Mouse (Mus musculus) midbrain, embryonic 12.5 days (tissue): ENCODE data around the gene Krtap7-1. TPM values are rescaled to one million over a fixed set of nuclear protein-coding genes. Genes with fewer than 3 reads are reported as not detected.
A peak's percentile ranks its signal among the peaks of the same experiment; 100 is the strongest.

Experiments used
- ATAC-seq: fragments of 200-750 bp; cut with Nextera tagmentation; 2 replicates; pipeline ENCODE4 v1.8.0; 2017; ENCODE audit warnings: low read depth, moderate TSS enrichment, moderate library complexity; ENCODE audit not compliant: low FRiP score
- H3K27ac ChIP-seq: fragments of 300-500 bp; sonication (generic); replicated peaks from 2 replicates; pipeline ENCODE4 v1.5.1; 2016; ENCODE audit warnings: mild to moderate bottlenecking
- H3K27me3 ChIP-seq: fragments of 300-500 bp; sonication (generic); 2 replicates; pipeline ENCODE4 v1.6.1; 2016; ENCODE audit warnings: mild to moderate bottlenecking
- H3K36me3 ChIP-seq: fragments of 300-500 bp; sonication (generic); 2 replicates; pipeline ENCODE4 v1.6.1; 2016
- H3K4me1 ChIP-seq: fragments of 300-500 bp; sonication (generic); 2 replicates; pipeline ENCODE4 v1.6.1; 2016
- H3K4me2 ChIP-seq: fragments of 300-500 bp; sonication (generic); replicated peaks from 2 replicates; pipeline ENCODE4 v1.6.1; 2016; ENCODE audit warnings: mild to moderate bottlenecking, moderate library complexity
- H3K4me3 ChIP-seq: fragments of 300-500 bp; sonication (generic); 2 replicates; pipeline ENCODE4 v1.5.1; 2016; ENCODE audit warnings: mild to moderate bottlenecking
- H3K9ac ChIP-seq: fragments of 300-500 bp; sonication (generic); replicated peaks from 2 replicates; pipeline ENCODE4 v1.6.1; 2016; ENCODE audit warnings: mild to moderate bottlenecking, moderate library complexity
- H3K9me3 ChIP-seq: fragments of 300-500 bp; sonication (generic); 2 replicates; pipeline ENCODE4 v1.6.1; 2016; ENCODE audit warnings: mild to moderate bottlenecking
- WGBS: fragments of 180-500 bp; shearing (Covaris S2); methylation state at CpG from one replicate; pipeline ENCODE4 v1.1.7; 2016; 5-methylcytosine and 5-hydroxymethylcytosine counted together
- polyA plus RNA-seq: library from polyadenylated mRNA; unstranded; fragments of >200 nt; fragmentation: Nextera tagmentation; extraction: Ambion mirVana; gene quantifications from 2 replicates; pipeline ENCODE4 v1.2.1, GENCODE M21; 2016

Gene Krtap7-1
- not detected in 2 replicates for polyA plus RNA-seq

DNA sequence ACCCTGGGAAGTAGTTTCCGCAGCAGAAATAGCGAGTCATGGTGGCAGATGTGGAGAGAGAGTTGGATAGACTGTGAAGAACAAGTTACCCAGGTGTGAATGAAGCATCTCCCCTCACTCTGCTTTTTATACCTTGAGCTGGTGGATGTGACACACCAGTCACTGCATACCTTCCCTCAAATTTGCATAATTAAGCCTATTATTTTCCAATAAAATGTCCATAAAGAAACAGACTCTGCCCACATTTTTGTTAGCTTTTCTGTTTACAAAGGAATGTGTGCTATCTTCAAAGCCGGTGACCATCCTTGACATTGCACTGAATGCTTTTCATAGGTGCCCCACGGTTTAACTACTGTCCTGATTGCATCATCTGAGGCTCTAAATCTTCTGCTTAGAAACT lies at the start of gene Krtap7-1:
Krtap7-1 (minus strand) TSS at position 101 of the 400 bp plus-strand sequence.
- whole genome bisulfite sequencing = 88% methylated on average over 4 of the region's 4 CpGs
- Histone ChIP-seq H3K36me3 (no peaks in the 10 kb centered on the region), H3K9me3 (no peaks in the 10 kb centered on the region), H3K27me3 (no peaks in the 10 kb centered on the region), H3K27ac (no peak within 1 kb of the TSS), H3K4me1 (no peaks in the 10 kb centered on the region), H3K4me2 (no peak within 1 kb of the TSS), H3K9ac (no peak within 1 kb of the TSS), H3K4me3 (no peak within 1 kb of the TSS)
- ATAC-seq = no peak

DNA sequence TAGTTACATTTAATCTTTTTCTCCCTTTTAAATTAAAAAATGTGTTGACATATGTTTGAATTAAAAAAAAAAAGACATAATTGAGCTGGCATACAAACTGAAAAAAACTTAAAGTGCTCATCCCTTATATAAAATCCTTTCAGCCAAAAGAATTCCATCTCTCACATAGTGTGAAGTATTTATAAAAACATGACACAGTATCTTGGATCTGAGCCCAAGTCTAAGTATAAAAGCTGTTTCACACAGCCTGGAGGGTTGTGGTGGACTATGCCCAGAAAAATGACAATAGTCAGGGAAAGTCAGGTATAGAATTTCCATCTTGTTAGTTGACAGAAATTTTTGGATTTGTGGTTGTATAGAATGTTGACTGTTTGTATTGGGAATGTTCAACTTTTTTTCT lies 42.2 kb upstream of the Krtap7-1 start:
- no peaks in the 10 kb centered on the region for H3K36me3 ChIP-seq
- no peak overlapping the region for H3K9ac ChIP-seq
- no peak overlapping the region for H3K27ac ChIP-seq
- ATAC-seq = no peak
- no peak overlapping the region for H3K4me3 ChIP-seq
- H3K27me3 ChIP-seq = no peaks in the 10 kb centered on the region
- no peak overlapping the region for H3K4me2 ChIP-seq
- no peaks in the 10 kb centered on the region for H3K9me3 ChIP-seq
- no peaks in the 10 kb centered on the region for H3K4me1 ChIP-seq

DNA sequence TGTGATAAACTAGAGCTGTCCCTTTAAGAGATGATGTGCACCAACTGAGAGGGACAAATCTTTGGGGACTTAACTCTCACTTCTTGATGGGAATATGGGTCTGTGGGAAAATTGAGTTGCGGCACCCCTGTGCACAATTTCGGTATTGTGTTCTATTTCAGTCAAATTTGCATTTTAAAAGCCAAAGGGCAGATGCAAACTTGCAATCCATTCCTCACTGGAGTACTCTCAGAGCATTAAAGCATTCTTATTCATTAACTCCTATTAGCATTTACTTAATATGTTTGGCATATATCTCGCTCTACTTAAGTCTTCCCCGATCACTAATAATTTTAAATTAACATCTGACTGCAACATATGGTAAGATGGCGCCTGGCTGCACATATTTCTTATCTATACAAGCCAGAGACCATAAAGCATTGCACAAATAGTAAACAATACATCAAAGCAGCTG lies 29.9 kb upstream of the Krtap7-1 start:
- no peak overlapping the region for H3K9ac ChIP-seq
- ATAC-seq = peak; percentile 67
- no peaks in the 10 kb centered on the region for H3K36me3 ChIP-seq
- H3K4me2 ChIP-seq = no peak overlapping the region
- no peak overlapping the region for H3K27ac ChIP-seq
- H3K27me3 ChIP-seq = no peaks in the 10 kb centered on the region
- H3K4me3 ChIP-seq = no peak overlapping the region
- no peaks in the 10 kb centered on the region for H3K4me1 ChIP-seq
- H3K9me3 ChIP-seq = 0 out of 2 replicates have a peak, but pooled peaks cover 3% of the 10 kb centered on the region
- 46% methylated on average over 5 of the region's 5 CpGs for WGBS

DNA sequence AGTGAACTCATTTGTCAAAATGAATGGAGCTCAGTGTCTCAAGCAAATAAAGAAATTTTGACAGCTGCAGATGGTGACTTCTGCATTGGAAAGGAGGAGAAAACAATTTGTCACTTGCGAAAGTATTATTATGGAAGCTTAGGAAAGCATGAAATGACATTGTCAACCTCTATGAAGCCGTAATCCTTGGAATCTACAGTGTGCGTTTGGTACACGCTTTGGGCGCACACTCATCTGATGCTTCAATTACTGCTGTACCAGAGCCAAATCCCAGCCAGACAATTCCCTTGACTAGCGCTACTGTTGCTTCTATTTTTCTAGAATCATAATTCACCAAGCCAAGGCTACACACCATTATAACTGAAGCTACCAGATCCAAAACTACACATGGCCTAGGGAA lies 29.2 kb upstream of the Krtap7-1 start:
- Histone ChIP-seq H3K9ac (no peak overlapping the region), H3K9me3 (0 out of 2 replicates have a peak, but pooled peaks cover 3% of the 10 kb centered on the region), H3K4me2 (no peak overlapping the region), H3K4me1 (no peaks in the 10 kb centered on the region), H3K4me3 (no peak overlapping the region), H3K36me3 (no peaks in the 10 kb centered on the region), H3K27me3 (no peaks in the 10 kb centered on the region), H3K27ac (no peak overlapping the region)
- ATAC-seq = no peak
- 90% methylated on average over 6 of the region's 6 CpGs for WGBS

DNA sequence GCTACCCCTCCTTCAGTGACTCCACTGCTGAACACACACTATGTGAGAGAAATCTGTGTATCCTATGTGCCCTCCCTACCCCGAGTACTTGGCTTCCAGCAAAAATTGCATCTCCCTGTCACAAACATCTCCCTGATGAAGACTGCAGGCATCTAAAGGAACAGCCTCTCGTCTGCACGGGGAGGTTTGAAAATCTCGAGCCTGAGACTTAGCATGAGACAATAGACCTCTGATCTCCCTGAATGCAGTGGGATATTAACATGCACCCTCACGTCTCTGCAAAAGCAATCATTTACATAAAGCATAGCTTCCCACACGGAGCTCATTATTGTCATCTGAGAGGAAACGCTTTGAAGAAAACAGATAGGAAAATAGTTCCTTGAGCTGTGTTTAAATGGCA lies 22.4 kb upstream of the Krtap7-1 start:
- 0 out of 2 replicates have a peak, but pooled peaks cover 3% of the 10 kb centered on the region for H3K27me3 ChIP-seq
- ATAC-seq = peak; percentile 89
- peak overlapping the region; percentile 32 for H3K4me2 ChIP-seq
- peaks cover 34% of the 10 kb centered on the region for H3K4me1 ChIP-seq
- no peaks in the 10 kb centered on the region for H3K9me3 ChIP-seq
- 14% methylated on average over 7 of the region's 7 CpGs for WGBS
- peak overlapping the region; percentile 69 for H3K27ac ChIP-seq
- no peaks in the 10 kb centered on the region for H3K36me3 ChIP-seq
- H3K4me3 ChIP-seq = no peak overlapping the region
- H3K9ac ChIP-seq = no peak overlapping the region

DNA sequence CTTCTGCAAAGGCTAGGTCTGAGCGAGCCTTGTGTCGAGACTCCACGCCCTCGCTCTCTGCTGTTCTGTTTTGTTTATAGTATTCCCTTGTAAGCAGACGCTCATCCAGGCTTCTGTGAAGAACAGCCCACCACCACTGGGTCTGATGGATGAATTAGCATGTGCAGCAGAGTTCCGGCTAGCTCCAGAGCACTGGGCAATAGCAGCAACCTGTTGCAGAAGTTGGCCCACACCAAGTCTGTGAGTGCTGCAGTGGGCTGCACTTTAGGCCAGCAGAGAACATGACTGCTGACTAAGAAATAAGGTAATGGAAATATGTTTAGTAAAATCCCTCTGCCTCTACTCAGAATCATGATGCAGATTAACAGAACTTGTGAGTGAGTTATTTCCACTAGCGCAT lies 21.7 kb upstream of the Krtap7-1 start:
- Histone ChIP-seq H3K36me3 (no peaks in the 10 kb centered on the region), H3K4me3 (no peak overlapping the region), H3K4me1 (peaks cover 34% of the 10 kb centered on the region), H3K27me3 (0 out of 2 replicates have a peak, but pooled peaks cover 3% of the 10 kb centered on the region), H3K9me3 (0 out of 2 replicates have a peak, but pooled peaks cover under 1% of the 10 kb centered on the region), H3K9ac (no peak overlapping the region), H3K27ac (peak overlapping the region; percentile 69), H3K4me2 (peak overlapping the region; percentile 11; the same call in 1 of the 2 replicates)
- WGBS = 41% methylated on average over 7 of the region's 7 CpGs
- ATAC-seq = peak; percentile 61

DNA sequence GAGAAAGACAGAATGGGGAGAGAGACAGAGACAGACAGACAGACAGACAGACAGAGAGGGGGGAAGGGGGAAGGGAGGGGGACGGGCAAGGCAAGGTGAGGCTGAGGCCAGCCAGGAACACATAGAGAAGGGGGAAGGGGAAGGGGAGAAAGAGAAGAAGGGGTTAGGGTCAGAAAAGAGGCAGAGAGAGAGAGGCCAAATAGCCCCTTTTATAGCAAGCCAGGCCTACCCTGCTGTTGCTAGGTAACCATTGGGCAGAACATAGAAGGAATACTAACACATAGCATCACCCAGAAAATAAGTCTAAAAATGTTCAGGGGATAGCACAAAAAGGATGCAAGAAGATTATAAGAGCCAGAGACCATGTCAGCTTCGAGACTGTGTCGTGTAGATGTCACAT lies 20.3 kb upstream of the Krtap7-1 start:
- H3K4me3 ChIP-seq = no peak overlapping the region
- peaks cover 34% of the 10 kb centered on the region for H3K4me1 ChIP-seq
- no peak for ATAC-seq
- H3K9me3 ChIP-seq = 0 out of 2 replicates have a peak, but pooled peaks cover 3% of the 10 kb centered on the region
- no peaks in the 10 kb centered on the region for H3K36me3 ChIP-seq
- H3K4me2 ChIP-seq = no peak overlapping the region
- WGBS = 28% methylated on average over 3 of the region's 3 CpGs
- H3K27ac ChIP-seq = no peak overlapping the region
- no peak overlapping the region for H3K9ac ChIP-seq
- H3K27me3 ChIP-seq = 0 out of 2 replicates have a peak, but pooled peaks cover 3% of the 10 kb centered on the region

DNA sequence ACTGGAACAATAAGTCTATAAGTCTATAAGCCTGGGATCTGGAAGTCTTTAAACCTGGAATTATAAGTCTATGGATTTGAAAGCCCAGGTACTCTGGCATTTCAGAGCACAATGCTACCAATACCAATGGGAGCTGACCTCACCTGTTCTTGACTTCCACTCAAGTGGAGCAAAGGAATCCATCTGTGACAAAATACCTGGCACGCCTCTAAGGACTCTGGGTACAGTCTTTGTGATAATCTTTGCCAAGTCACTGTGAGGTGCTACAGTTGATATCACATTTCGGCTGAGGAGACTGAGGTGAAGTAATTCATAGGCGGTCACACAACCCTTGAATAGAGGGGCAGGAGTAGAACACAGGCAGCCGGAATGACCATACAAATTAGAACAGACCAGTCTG lies 12.9 kb upstream of the Krtap7-1 start:
- Histone ChIP-seq H3K9me3 (0 out of 2 replicates have a peak, but pooled peaks cover 3% of the 10 kb centered on the region), H3K4me2 (no peak overlapping the region), H3K4me3 (no peak overlapping the region), H3K27me3 (no peaks in the 10 kb centered on the region), H3K4me1 (no peaks in the 10 kb centered on the region), H3K9ac (no peak overlapping the region), H3K27ac (no peak overlapping the region), H3K36me3 (no peaks in the 10 kb centered on the region)
- ATAC-seq = no peak
- WGBS = 89% methylated on average over 4 of the region's 4 CpGs

DNA sequence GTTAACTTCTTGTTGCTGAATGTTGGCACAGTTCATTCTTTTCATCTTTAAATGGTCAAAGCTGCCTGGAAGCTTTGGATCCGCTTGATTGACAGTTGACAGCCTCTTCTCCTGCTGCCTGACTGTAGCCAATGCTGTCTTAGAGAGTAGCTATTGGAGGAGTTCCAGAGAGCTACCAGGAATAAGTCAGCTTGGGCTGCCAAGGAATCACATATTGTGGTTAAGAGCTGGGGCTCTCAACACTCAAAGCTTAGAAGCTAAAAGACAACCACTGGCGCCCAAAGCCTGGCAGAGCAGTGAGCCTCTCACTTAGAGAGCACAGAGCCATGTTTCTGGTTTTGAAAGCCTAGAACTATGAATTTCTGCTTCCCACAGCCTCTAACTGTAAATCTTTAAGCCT lies 12.4 kb upstream of the Krtap7-1 start:
- Histone ChIP-seq H3K4me2 (no peak overlapping the region), H3K9ac (no peak overlapping the region), H3K27ac (no peak overlapping the region), H3K4me3 (no peak overlapping the region), H3K4me1 (no peaks in the 10 kb centered on the region), H3K27me3 (no peaks in the 10 kb centered on the region), H3K9me3 (0 out of 2 replicates have a peak, but pooled peaks cover 3% of the 10 kb centered on the region), H3K36me3 (no peaks in the 10 kb centered on the region)
- WGBS = 90% methylated on average over 2 of the region's 2 CpGs
- ATAC-seq = no peak

DNA sequence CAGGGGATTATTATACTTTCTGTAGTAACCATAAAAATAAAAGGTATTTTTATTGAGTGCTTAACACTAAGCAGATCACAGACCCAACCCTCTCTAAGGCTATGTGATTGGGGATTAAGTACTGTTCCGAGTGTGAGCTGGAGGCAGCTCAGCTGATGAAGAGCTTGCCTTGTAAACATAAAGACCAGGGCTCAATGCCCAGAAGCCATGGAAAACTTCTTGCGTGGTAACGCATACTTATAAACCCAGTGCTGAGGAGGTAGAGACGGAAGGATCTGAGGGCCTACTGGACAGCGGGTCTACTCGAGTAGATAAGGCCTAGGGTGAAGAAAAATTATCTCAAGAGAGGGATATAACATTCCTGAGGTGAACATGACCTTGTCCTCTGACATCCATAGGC lies 12.0 kb upstream of the Krtap7-1 start:
- H3K27ac ChIP-seq = no peak overlapping the region
- WGBS = 87% methylated on average over 6 of the region's 6 CpGs
- no peak overlapping the region for H3K4me3 ChIP-seq
- no peak overlapping the region for H3K9ac ChIP-seq
- no peak for ATAC-seq
- no peaks in the 10 kb centered on the region for H3K27me3 ChIP-seq
- no peaks in the 10 kb centered on the region for H3K4me1 ChIP-seq
- H3K4me2 ChIP-seq = no peak overlapping the region
- H3K9me3 ChIP-seq = 0 out of 2 replicates have a peak, but pooled peaks cover 3% of the 10 kb centered on the region
- no peaks in the 10 kb centered on the region for H3K36me3 ChIP-seq

DNA sequence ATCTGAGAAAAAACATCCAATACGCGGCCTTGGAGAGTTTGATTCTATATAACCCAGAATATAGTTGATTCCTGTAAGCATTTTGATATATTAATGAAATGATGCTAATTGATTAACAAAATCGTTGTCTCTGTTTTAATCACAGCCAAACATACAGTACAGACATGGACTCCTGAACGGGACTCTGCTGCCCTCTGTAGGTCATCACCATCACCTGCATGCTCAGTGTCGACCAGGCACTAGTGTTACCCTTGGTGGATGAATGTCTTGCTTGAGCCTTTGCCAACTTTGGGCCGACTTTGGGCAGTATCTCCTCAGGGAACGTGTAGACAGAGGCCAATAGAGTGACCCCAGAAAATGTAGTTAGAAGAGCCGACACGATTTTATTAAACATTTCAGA lies 9.5 kb upstream of the Krtap7-1 start:
- Histone ChIP-seq H3K4me1 (no peaks in the 10 kb centered on the region), H3K27me3 (no peaks in the 10 kb centered on the region), H3K36me3 (no peaks in the 10 kb centered on the region), H3K4me3 (no peak overlapping the region), H3K9me3 (no peaks in the 10 kb centered on the region), H3K9ac (no peak overlapping the region), H3K4me2 (no peak overlapping the region), H3K27ac (no peak overlapping the region)
- ATAC-seq = no peak
- 71% methylated on average over 9 of the region's 9 CpGs for WGBS

DNA sequence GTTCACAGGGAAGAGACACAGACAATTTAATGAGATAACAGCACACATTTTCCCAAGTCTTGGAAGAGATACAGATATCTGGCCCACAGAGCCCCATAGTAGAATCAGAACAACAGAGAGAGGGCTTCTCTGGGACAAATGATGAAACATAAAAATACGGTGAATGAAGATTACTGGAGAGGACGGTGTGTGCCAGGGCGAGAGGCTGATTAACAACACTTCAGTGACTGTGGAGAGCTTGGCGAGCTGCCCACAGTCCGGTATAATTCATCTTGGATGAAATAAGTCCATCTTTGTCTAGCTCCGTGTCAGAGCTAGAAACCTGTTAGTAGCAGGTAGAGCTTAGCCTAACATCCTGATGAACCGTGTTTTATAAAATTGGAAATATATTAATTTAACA lies 5.3 kb upstream of the Krtap7-1 start:
- Histone ChIP-seq H3K27me3 (no peaks in the 10 kb centered on the region), H3K4me2 (no peak overlapping the region), H3K9me3 (no peaks in the 10 kb centered on the region), H3K27ac (no peak overlapping the region), H3K4me3 (no peak overlapping the region), H3K9ac (no peak overlapping the region), H3K36me3 (no peaks in the 10 kb centered on the region), H3K4me1 (no peaks in the 10 kb centered on the region)
- no peak for ATAC-seq
- WGBS = 87% methylated on average over 7 of the region's 7 CpGs

DNA sequence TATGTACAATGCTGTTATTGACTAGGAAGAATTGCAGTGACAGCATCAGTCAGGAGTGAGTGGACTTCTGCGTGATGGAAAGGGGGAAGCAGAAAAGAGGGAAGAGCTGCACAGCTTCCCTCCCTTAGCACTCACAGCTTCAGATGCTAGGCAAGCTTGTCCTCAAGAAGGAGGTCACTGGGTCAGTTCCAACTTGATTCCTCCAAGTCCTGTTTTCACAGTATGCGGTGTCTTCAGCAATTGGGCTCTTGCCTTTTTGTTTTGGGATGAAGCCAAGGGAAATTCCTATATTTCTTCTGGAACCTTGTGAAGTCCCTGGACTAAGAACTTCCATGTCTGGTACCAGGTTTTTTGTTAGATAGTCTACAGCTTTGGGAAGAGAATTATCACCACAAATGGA lies 4.6 kb downstream of the Krtap7-1 start:
- no peak for ATAC-seq
- H3K27me3 ChIP-seq = no peaks in the 10 kb centered on the region
- H3K4me3 ChIP-seq = no peak overlapping the region
- no peak overlapping the region for H3K9ac ChIP-seq
- H3K4me1 ChIP-seq = no peaks in the 10 kb centered on the region
- no peaks in the 10 kb centered on the region for H3K9me3 ChIP-seq
- H3K4me2 ChIP-seq = no peak overlapping the region
- H3K27ac ChIP-seq = no peak overlapping the region
- WGBS = 84% methylated on average over 2 of the region's 2 CpGs
- H3K36me3 ChIP-seq = no peaks in the 10 kb centered on the region
